Mouse (Mus musculus) hindbrain, embryonic 13.5 days (tissue): ENCODE data around the gene Rgl1. TPM values are rescaled to one million over a fixed set of nuclear protein-coding genes. Genes with fewer than 3 reads are reported as not detected.
"Not testable (repeated sequence)": the region's sequence is repeated elsewhere in the genome, so short reads cannot be mapped to it uniquely, and the experiment has no call there.

Experiments used
- ATAC-seq: fragments of 200-750 bp; cut with Nextera tagmentation; 2 replicates; pipeline ENCODE4 v1.8.0; 2017; ENCODE audit warnings: moderate TSS enrichment; ENCODE audit not compliant: low FRiP score
- H3K27ac ChIP-seq: fragments of 300-500 bp; sonication (generic); 2 replicates; pipeline ENCODE4 v1.5.1; 2015; ENCODE audit warnings: inconsistent platforms, mild to moderate bottlenecking, moderate library complexity
- H3K27me3 ChIP-seq: fragments of 300-500 bp; sonication (generic); 2 replicates; pipeline ENCODE4 v1.6.1; 2015; ENCODE audit warnings: mild to moderate bottlenecking, inconsistent platforms
- H3K36me3 ChIP-seq: fragments of 300-500 bp; sonication (generic); 2 replicates; pipeline ENCODE4 v1.6.1; 2015; ENCODE audit warnings: mild to moderate bottlenecking, inconsistent platforms
- H3K4me1 ChIP-seq: fragments of 300-500 bp; sonication (generic); replicated peaks from 2 replicates; pipeline ENCODE4 v1.6.1; 2015; ENCODE audit warnings: inconsistent platforms
- H3K4me2 ChIP-seq: fragments of 300-500 bp; sonication (generic); 2 replicates; pipeline ENCODE4 v1.6.1; 2015; ENCODE audit warnings: inconsistent platforms, mild to moderate bottlenecking, moderate library complexity
- H3K4me3 ChIP-seq: fragments of 300-500 bp; sonication (generic); 2 replicates; pipeline ENCODE4 v1.5.1; 2015; ENCODE audit warnings: mild to moderate bottlenecking, inconsistent platforms
- H3K9ac ChIP-seq: fragments of 300-500 bp; sonication (generic); 2 replicates; pipeline ENCODE4 v1.6.1; 2015; ENCODE audit warnings: mild to moderate bottlenecking, inconsistent platforms
- H3K9me3 ChIP-seq: fragments of 300-500 bp; sonication (generic); 2 replicates; pipeline ENCODE4 v1.6.1; 2016; ENCODE audit warnings: inconsistent platforms
- WGBS: fragments of 180-500 bp; shearing (Covaris S2); methylation state at CpG from one replicate; pipeline ENCODE4 v1.1.7; 2015; 5-methylcytosine and 5-hydroxymethylcytosine counted together
- polyA plus RNA-seq: library from polyadenylated mRNA; unstranded; fragments of >200 nt; fragmentation: Nextera tagmentation; extraction: Ambion mirVana; gene quantifications from 2 replicates; pipeline ENCODE4 v1.2.1, GENCODE M21; 2015

Rgl1 gene
- polyA plus RNA-seq, 1 experiment from 2014 or later: 19.8 TPM

DNA sequence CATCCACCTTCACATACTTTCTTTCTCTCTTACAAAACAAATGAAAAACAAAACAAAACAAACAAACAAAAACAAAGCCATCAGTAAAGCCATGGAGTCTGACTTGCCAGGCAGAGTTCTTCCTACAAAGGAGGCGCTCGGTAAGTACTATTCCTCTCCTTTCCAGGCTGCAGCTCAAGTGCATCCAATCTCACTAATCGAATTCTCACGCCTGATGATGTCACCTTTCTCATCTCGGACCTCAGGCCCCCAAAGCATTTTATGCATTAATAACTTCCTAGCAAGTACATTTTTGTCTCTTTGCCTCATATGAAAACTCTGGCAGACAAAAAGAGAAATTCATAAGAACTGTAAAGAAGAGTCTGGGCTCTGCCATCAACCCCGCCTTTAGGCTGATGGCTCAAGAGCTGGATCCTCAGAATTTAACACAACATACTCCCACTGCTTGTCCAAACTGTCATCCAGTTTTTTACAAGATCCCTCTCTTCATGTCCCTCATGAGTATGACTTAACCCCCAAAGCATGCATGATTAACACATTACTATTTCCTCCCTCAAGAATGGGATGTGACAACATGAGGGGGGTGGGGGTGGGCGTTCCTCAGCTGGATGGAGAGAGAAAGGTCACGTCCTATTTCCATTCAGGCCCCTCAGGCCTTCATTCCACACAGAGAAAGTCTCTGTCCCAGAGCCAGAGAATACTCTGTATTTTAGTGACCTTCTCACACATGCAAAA, 96.5 kb downstream of the Rgl1 start:
- 39% methylated on average over 8 of the region's 8 CpGs for WGBS

DNA sequence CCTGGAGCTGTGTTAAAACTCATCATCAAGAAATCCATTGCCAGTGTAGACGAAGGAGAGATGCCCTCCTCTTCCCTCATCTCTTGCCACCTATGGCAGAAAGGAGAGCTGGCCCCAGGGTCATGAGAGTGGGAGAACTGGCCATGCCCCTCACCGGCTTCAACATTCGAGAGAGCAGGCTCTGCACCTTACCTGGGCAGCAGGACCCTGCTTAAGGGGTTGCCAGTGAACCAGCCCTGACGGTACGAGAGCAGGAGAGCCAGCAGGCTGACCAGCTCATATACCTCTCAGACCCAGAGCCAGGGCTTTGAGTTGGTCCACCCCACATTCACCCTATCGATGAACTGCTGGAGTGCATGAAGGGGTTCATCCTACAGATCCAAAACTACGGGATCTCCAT, 105.7 kb downstream of the Rgl1 start:
- H3K9me3 ChIP-seq: no peaks in the 10 kb centered on the region
- H3K4me3 ChIP-seq: no peak overlapping the region
- 92% methylated on average over 7 of the region's 7 CpGs for WGBS
- H3K4me2 ChIP-seq: no peak overlapping the region
- H3K4me1 ChIP-seq: no peaks in the 10 kb centered on the region
- H3K27ac ChIP-seq: no peak overlapping the region
- no peaks in the 10 kb centered on the region for H3K36me3 ChIP-seq
- ATAC-seq: no peak
- no peaks in the 10 kb centered on the region for H3K27me3 ChIP-seq
- no peak overlapping the region for H3K9ac ChIP-seq

More for the DNA sequence above, 96.5 kb downstream of the Rgl1 start:
- H3K36me3 ChIP-seq: no peaks in the 10 kb centered on the region
- H3K9me3 ChIP-seq: no peaks in the 10 kb centered on the region
- H3K4me1 ChIP-seq: peaks cover 6% of the 10 kb centered on the region
- H3K4me3 ChIP-seq: no peak overlapping the region
- H3K9ac ChIP-seq: no peak overlapping the region
- H3K27me3 ChIP-seq: no peaks in the 10 kb centered on the region
- no peak for ATAC-seq
- no peak overlapping the region for H3K27ac ChIP-seq
- H3K4me2 ChIP-seq: no peak overlapping the region

DNA sequence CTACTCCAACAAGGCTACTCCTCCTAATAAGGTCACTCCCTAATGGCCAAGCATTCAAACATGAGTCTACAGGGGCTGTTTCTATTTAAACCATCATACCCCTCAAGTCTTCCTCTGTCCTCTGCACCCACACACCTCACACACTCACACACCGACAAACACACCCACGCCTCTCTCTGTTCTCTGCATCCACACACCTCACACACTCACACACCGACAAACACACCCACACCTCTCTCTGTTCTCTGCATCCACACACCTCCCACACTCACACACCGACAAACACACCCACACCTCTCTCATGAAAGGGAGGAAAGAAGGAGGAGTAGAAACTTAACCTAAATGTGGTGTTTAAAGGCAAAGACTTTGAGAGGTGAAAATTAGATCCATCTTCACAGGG, 106.2 kb downstream of the Rgl1 start:
- no peak overlapping the region for H3K4me2 ChIP-seq
- 90% methylated on average over 4 of the region's 4 CpGs for WGBS
- no peaks in the 10 kb centered on the region for H3K4me1 ChIP-seq
- no peak overlapping the region for H3K4me3 ChIP-seq
- no peak overlapping the region for H3K9ac ChIP-seq
- H3K9me3 ChIP-seq: no peaks in the 10 kb centered on the region
- H3K27me3 ChIP-seq: no peaks in the 10 kb centered on the region
- H3K27ac ChIP-seq: no peak overlapping the region
- ATAC-seq: no peak
- H3K36me3 ChIP-seq: no peaks in the 10 kb centered on the region

DNA sequence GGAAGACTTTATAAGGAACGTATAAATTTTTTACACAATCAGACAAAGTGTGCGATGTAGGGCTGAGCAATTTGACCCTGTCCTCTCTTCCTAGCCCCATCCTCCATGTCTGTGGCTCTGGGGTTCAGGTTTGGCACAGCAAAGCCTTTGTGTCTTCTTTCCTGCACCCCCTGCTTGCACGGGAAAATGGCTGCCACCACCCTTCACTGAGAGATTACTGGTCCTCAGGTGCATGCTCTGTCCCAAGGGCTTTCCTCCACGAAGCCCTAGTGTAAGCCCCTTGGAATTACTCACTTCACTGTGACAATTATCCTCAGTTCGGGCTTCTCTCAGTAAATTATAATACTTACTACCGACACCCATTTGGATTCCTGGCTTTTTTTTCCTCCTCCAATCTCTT, 109.5 kb downstream of the Rgl1 start:
- Histone ChIP-seq H3K4me2 (no peak overlapping the region), H3K9me3 (no peaks in the 10 kb centered on the region), H3K4me3 (no peak overlapping the region), H3K36me3 (no peaks in the 10 kb centered on the region), H3K9ac (no peak overlapping the region), H3K4me1 (no peaks in the 10 kb centered on the region), H3K27ac (no peak overlapping the region), H3K27me3 (no peaks in the 10 kb centered on the region)
- WGBS: 84% methylated on average over 6 of the region's 6 CpGs
- ATAC-seq: no peak

DNA sequence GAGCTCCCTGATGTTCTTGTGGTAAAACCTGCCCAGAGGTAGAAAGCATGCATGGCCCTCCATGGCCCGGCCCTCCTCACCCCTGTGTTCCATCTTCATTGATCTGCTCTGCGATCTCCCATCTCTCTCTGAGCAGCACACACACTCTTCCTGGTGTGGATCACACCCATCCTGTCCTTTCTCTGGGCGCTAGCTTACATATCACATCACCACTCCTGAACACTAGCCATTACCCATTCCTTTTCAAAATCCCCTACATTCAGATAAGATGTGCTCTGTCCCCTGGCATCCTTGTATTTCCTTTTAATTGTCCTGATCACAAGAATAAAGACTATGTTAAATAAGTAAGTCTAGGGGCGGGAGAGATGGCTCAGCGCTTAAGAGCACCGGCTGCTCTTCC, 111.3 kb downstream of the Rgl1 start:
- Histone ChIP-seq H3K4me2 (no peak overlapping the region), H3K27me3 (no peaks in the 10 kb centered on the region), H3K4me1 (no peaks in the 10 kb centered on the region; the same call in 1 of the 2 replicates), H3K27ac (no peak overlapping the region), H3K9ac (no peak overlapping the region), H3K4me3 (no peak overlapping the region), H3K36me3 (no peaks in the 10 kb centered on the region), H3K9me3 (no peaks in the 10 kb centered on the region)
- WGBS: 95% methylated on average over 6 of the region's 6 CpGs
- no peak for ATAC-seq

DNA sequence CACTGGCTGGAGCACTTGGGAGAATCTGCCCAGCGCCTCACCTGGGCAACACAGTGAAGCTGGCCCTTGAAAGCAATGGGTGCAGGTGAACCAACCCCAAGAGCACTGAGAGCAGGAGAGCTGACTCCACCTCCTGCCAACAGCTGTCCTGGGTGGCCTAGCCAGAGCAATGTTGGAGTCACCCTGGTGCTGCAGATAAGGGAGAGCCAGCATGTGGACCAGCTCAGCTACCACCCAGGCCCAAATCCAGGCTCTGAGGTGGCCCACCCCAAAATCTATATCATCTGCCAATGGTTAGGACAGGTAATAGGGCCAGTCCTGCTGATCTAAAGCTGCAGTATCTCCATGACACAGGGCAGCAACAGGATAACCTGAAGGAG, 114.7 kb downstream of the Rgl1 start:
- Histone ChIP-seq H3K27me3 (no peaks in the 10 kb centered on the region), H3K4me1 (no peaks in the 10 kb centered on the region; the same call in 1 of the 2 replicates), H3K9ac (no peak overlapping the region), H3K9me3 (no peaks in the 10 kb centered on the region), H3K36me3 (no peaks in the 10 kb centered on the region), H3K4me3 (no peak overlapping the region), H3K4me2 (no peak overlapping the region), H3K27ac (no peak overlapping the region)
- 64% methylated on average over 1 of the region's 1 CpGs for WGBS
- ATAC-seq: no peak

GRCm38 (mm10) chr1:152650856-152651494, 115.2 kb downstream of the Rgl1 start:
- H3K9ac ChIP-seq: no peak overlapping the region
- no peak overlapping the region for H3K27ac ChIP-seq
- no peaks in the 10 kb centered on the region; the same call in 1 of the 2 replicates for H3K4me1 ChIP-seq
- no peak for ATAC-seq
- WGBS: 94% methylated on average over 6 of the region's 6 CpGs
- H3K4me3 ChIP-seq: no peak overlapping the region
- no peak overlapping the region for H3K4me2 ChIP-seq
- H3K9me3 ChIP-seq: no peaks in the 10 kb centered on the region
- no peaks in the 10 kb centered on the region for H3K36me3 ChIP-seq
- no peaks in the 10 kb centered on the region for H3K27me3 ChIP-seq

GRCm38 (mm10) chr1:152648052-152648451, 118.1 kb downstream of the Rgl1 start:
- Histone ChIP-seq H3K4me3 (no peak overlapping the region), H3K27ac (no peak overlapping the region), H3K36me3 (no peaks in the 10 kb centered on the region), H3K9me3 (no peaks in the 10 kb centered on the region), H3K4me1 (no peaks in the 10 kb centered on the region; the same call in 1 of the 2 replicates), H3K9ac (no peak overlapping the region), H3K27me3 (no peaks in the 10 kb centered on the region), H3K4me2 (no peak overlapping the region)
- WGBS: 89% methylated on average over 5 of the region's 5 CpGs
- no peak for ATAC-seq

- not testable (repeated sequence) for H3K4me3 ChIP-seq, H3K9ac ChIP-seq, ATAC-seq, H3K27ac ChIP-seq, H3K36me3 ChIP-seq, H3K9me3 ChIP-seq, H3K27me3 ChIP-seq, H3K4me2 ChIP-seq
- H3K4me1 ChIP-seq: peaks cover 14% of the 10 kb centered on the region; the same call in 1 of the 2 replicates
- 57% methylated on average over 10 of the region's 10 CpGs for WGBS
Measured at GRCm38 (mm10) chr1:152642207-152642606, 123.9 kb downstream of the Rgl1 start.

DNA sequence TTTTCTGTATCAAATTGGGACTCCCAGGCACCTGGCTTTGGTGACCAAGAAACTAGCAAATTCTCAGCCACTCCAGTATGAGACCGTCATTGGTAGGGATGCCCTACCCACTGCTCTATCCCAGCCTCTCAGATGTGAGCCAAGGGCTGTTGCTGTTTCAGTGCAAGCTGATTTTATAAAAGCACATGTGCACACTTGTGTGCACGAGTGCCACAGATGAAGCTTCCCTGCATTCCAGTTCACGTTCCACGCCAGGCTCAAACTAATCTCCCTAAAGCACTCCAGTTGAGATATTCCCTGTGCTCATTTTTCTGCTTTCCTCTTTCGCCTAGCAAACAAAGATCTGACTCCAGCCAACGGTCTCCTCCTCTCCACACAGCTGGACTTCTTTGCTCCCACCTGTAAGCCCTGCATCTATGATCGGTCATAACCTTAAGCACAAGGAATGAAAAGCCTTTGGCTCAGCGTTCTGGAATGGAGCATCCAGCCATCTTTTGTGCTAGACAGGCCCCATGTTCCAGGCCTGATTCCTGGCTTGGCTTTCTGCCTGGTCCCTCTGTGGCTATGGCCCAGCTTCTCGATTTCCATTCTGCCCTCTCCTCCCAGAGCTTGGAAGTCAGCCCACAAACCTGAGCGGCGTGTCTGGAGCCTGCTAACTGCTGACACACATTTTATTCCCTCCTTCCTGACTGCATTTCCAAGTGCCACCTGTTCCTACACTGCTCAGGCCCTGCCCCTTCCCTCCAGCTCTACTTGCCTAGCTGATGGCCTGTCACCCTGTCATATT, 125.8 kb downstream of the Rgl1 start:
- Histone ChIP-seq H3K4me1 (peaks cover 14% of the 10 kb centered on the region; the same call in 1 of the 2 replicates), H3K9ac (no peak overlapping the region), H3K27me3 (no peaks in the 10 kb centered on the region), H3K9me3 (no peaks in the 10 kb centered on the region), H3K27ac (peak overlapping the region; percentile 49; the same call in 1 of the 2 replicates), H3K36me3 (no peaks in the 10 kb centered on the region), H3K4me2 (no peak overlapping the region), H3K4me3 (no peak overlapping the region)
- peak; percentile 76 for ATAC-seq
- WGBS: 63% methylated on average over 11 of the region's 11 CpGs

DNA sequence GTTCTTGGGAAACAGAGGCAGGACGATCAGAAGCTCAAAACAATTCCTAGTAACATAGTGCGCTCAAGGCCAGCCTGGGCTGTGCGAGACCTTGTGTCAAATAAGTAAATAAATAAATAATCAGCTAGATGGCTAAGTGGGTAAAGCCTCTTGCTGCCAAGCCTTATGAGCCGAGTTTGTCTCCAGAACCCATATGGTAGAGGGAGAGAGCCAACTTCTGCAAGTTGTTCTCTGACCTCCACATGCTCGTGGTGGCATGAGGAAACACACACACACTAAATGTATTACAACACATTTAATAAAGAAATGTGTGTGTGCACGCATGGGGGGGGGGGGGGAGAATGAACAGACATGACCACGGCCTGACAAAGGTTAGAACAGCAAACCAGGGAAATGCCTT, 126.8 kb downstream of the Rgl1 start:
- H3K9ac ChIP-seq: no peak overlapping the region
- no peak overlapping the region for H3K4me2 ChIP-seq
- H3K4me3 ChIP-seq: no peak overlapping the region
- ATAC-seq: no peak
- H3K27me3 ChIP-seq: no peaks in the 10 kb centered on the region
- no peaks in the 10 kb centered on the region for H3K36me3 ChIP-seq
- WGBS: 90% methylated on average over 7 of the region's 7 CpGs
- no peaks in the 10 kb centered on the region for H3K9me3 ChIP-seq
- no peak overlapping the region for H3K27ac ChIP-seq
- H3K4me1 ChIP-seq: peaks cover 14% of the 10 kb centered on the region; the same call in 1 of the 2 replicates

- ATAC-seq: no peak
- WGBS: 64% methylated on average over 5 of the region's 5 CpGs
- Histone ChIP-seq H3K36me3 (no peaks in the 10 kb centered on the region), H3K27ac (no peak overlapping the region), H3K9ac (no peak overlapping the region), H3K4me3 (no peak overlapping the region), H3K27me3 (no peaks in the 10 kb centered on the region), H3K9me3 (no peaks in the 10 kb centered on the region), H3K4me1 (0 out of 2 replicates have a peak, but pooled peaks cover 3% of the 10 kb centered on the region), H3K4me2 (no peak overlapping the region)
Measured at GRCm38 (mm10) chr1:152634638-152635037, 131.5 kb downstream of the Rgl1 start.
